Mouse (Mus musculus): ENCODE results near the gene Cd63. TPM values are rescaled to one million over a fixed set of nuclear protein-coding genes. Genes with fewer than 3 reads are reported as not detected.

Cd63 gene
- total and polyA plus RNA-seq, 3 experiments = not detected

DNA sequence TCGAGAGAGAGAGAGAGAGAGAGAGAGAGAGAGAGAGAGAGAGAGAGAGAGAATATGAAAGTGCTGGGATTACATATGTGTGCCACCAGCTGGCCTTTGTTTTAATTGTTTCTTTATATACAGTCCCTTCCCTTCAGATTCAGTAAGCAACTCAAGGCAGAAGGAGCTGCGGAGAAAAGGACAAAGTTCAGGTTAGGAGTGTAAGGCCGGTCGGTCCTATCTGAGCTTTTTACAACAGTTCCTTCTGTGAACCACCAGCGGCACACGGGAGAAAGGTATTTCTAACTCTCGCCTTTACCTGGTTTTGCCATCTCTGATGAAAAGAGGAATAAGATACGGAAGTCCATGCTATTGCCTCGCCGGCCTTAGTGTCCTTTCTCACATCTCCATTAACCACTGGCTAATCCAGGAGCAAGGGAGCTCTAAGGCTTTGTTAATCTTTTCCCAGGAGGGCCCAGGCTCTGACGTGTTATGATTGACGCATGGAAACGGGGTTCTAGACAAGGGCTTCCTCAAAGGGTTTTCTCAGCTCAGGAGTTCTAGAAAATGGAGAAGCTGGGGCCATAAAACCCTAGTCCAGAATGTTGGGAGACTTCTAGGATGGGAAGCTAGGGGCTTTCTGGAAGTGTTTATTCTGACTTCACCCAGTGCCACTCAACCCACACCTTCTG lies 8.1 kb downstream of the Cd63 start:
- Histone ChIP-seq H3K36me3 (replicated peaks in 1 of 2; ENCODE audit: control insufficient read depth in 1 of 2, insufficient read depth in 1 of 2, low read length in 1 of 2) (no peaks in the 10 kb centered on the region), H3K79me2 (replicated peaks; ENCODE audit: control insufficient read depth, extremely low read depth, insufficient read depth, poor library complexity, severe bottlenecking) (no peaks in the 10 kb centered on the region), H3K27me3 (replicated peaks) (peaks cover 2% of the 10 kb centered on the region), H3K4me1 (ENCODE audit: control insufficient read depth in 1 of 2, insufficient read depth in 2 of 2) (peaks cover 0 to 3% of the 10 kb centered on the region in 2 experiments; a peak in 1 of 4 replicates), H3K9ac (ENCODE audit: insufficient read depth, low read depth) (no peak overlapping the region), H3K4me3 (replicated peaks in 1 of 3; ENCODE audit: low read depth in 2 of 3, low read length in 2 of 3, poor library complexity in 1 of 3) (no peak overlapping the region), H3K4me2 (ENCODE audit: insufficient read depth, low read depth, poor library complexity, severe bottlenecking) (no peak overlapping the region), H3K9me3 (replicated peaks; ENCODE audit: low read length) (no peaks in the 10 kb centered on the region), H3K27ac (ENCODE audit: insufficient read depth, low read depth) (no peak overlapping the region)
- dilution Hi-C loops (cut with MboI; ENCODE audit: extremely low pct_ligation_motif_present, extremely low pct_unique_long_range_greater_than_20kb, low sequenced_read_pairs) = no loop called here
- TF ChIP-seq TCF12 (IDR thresholded peaks at IDR 0.05; ENCODE audit: low read depth, low read length) (no peak), E2F4 (IDR thresholded peaks at IDR 0.05; ENCODE audit: insufficient replicate concordance, low read depth, low read length) (no peak), MAX (IDR thresholded peaks at IDR 0.05; ENCODE audit: low read length) (no peak), ELF1 (IDR thresholded peaks at IDR 0.05; ENCODE audit: low read depth, low read length) (no peak), UBTF (IDR thresholded peaks at IDR 0.05; ENCODE audit: low read depth, low read length) (no peak), MEF2A (IDR thresholded peaks at IDR 0.05; ENCODE audit: borderline replicate concordance, low read depth, low read length) (no peak)
- DNase-seq (ENCODE audit: extremely low read depth) = no peak
- in situ Hi-C loops (cut with MboI; ENCODE audit: low pct_ligation_motif_present, low pct_unique_long_range_greater_than_20kb, low sequenced_read_pairs) = no loop called here

DNA sequence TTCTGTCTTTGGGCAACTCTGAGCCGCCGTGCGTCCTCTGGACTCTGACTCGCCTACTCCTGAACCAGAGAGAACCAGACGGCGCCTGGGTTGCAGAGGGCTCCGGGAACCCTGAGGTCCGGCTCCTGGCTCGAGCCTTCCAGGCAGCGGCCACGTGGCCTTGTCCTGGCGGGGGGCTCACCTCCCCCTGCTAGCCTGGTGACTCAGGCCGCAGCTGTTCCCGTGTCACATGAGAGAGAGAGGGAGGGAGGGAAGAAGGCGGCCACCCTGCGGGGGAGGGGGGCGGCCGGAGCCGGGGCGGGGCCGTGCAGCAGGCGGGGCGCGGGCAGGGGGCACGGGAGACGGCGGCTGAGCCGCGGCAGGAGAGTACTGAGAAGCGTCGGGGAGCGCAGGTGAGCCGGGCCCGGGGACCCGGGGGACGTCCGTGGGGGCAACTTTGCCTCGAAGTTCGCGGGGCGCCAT lies 8.8 kb downstream of the Cd63 start:
- Histone ChIP-seq H3K9ac (ENCODE audit: insufficient read depth, low read depth) (no peak overlapping the region), H3K9me3 (replicated peaks; ENCODE audit: low read length) (no peaks in the 10 kb centered on the region)
- no peak for DNase-seq (ENCODE audit: extremely low read depth)

DNA sequence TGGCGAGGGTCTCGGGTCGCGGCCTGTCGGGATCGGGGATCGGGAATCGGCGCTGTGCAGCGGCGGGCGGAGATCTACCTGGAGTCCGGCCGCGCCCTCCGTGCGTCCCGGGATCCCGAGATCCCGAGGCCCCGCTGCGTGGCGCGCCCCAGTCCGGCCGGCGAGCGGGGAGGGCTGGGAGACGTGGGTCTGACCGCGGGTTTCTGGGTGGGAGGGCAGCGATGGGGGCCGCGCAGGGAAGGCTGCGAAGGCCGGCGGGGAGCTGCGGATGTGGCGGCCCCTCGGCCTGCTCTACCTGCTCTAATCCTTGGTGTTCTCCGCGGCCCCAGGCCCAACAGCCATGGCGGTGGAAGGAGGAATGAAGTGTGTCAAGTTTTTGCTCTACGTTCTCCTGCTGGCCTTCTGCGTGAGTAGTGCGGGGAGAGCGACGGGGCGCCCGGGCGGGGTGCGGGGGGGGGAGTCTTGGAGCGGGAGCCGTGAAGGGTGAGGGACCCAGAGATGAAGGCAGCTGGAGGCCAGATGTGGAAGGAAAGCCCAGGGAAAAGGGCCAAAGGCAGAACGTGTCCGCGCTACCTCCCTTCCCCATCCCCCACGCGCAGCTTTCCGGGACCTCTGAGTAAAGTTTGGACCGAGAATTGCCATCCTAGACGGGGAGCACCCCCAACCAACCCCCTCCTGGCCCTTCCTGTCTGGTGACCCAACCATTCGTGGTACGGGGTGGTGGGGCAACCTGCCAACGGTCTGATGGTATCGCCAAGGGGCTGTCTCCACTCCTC lies 9.5 kb downstream of the Cd63 start:
- Histone ChIP-seq H3K4me3 (replicated peaks in 1 of 3; ENCODE audit: low read depth in 2 of 3, low read length in 2 of 3, poor library complexity in 1 of 3) (no peak overlapping the region), H3K36me3 (replicated peaks in 1 of 2; ENCODE audit: control insufficient read depth in 1 of 2, insufficient read depth in 1 of 2, low read length in 1 of 2) (no peaks in the 10 kb centered on the region), H3K4me2 (ENCODE audit: insufficient read depth, low read depth, poor library complexity, severe bottlenecking) (no peak overlapping the region), H3K9me3 (replicated peaks; ENCODE audit: low read length) (no peaks in the 10 kb centered on the region), H3K27me3 (replicated peaks) (peaks cover 2% of the 10 kb centered on the region), H3K27ac (ENCODE audit: insufficient read depth, low read depth) (no peak overlapping the region), H3K79me2 (replicated peaks; ENCODE audit: control insufficient read depth, extremely low read depth, insufficient read depth, poor library complexity, severe bottlenecking) (no peaks in the 10 kb centered on the region), H3K4me1 (ENCODE audit: control insufficient read depth in 1 of 2, insufficient read depth in 2 of 2) (peaks cover 0 to 3% of the 10 kb centered on the region in 2 experiments; a peak in 1 of 4 replicates), H3K9ac (ENCODE audit: insufficient read depth, low read depth) (no peak overlapping the region)
- dilution Hi-C loops (cut with MboI; ENCODE audit: extremely low pct_ligation_motif_present, extremely low pct_unique_long_range_greater_than_20kb, low sequenced_read_pairs) = no loop called here
- DNase-seq (ENCODE audit: extremely low read depth) = no peak
- in situ Hi-C loops (cut with MboI; ENCODE audit: low pct_ligation_motif_present, low pct_unique_long_range_greater_than_20kb, low sequenced_read_pairs) = no loop called here
- no peak for TF ChIP-seq MYC (IDR thresholded peaks at IDR 0.05; ENCODE audit: low read depth, low read length)
- TF ChIP-seq KAT2A (IDR thresholded peaks at IDR 0.05; ENCODE audit: insufficient replicate concordance, low read length) = no peak
- TF ChIP-seq SMC3 (IDR thresholded peaks at IDR 0.05; ENCODE audit: low read depth, low read length) = no peak
- TF ChIP-seq RAD21 (IDR thresholded peaks at IDR 0.05; ENCODE audit: low read depth, low read length) = no peak
- TF ChIP-seq IRF4 (IDR thresholded peaks at IDR 0.05; ENCODE audit: low read depth, low read length) = no peak
- no peak for TF ChIP-seq ELF1 (IDR thresholded peaks at IDR 0.05; ENCODE audit: low read depth, low read length)
- TF ChIP-seq HCFC1 (IDR thresholded peaks at IDR 0.05; ENCODE audit: low read depth, low read length) = no peak
- TF ChIP-seq EP300 (IDR thresholded peaks at IDR 0.05; ENCODE audit: low read length) = no peak
- TF ChIP-seq MAZ (IDR thresholded peaks at IDR 0.05; ENCODE audit: low read depth, low read length) = no peak
- TF ChIP-seq MEF2A (IDR thresholded peaks at IDR 0.05; ENCODE audit: borderline replicate concordance, low read depth, low read length) = no peak
- TF ChIP-seq PAX5 (IDR thresholded peaks at IDR 0.05; ENCODE audit: low read length) = no peak
- no peak for TF ChIP-seq ZMIZ1 (IDR thresholded peaks at IDR 0.05; ENCODE audit: low read depth, low read length)
- TF ChIP-seq GABPA (IDR thresholded peaks at IDR 0.05; ENCODE audit: insufficient replicate concordance, low read depth, low read length) = no peak
- no peak for TF ChIP-seq BHLHE40 (IDR thresholded peaks at IDR 0.05; ENCODE audit: low read depth, low read length)
- no peak for TF ChIP-seq USF1 (IDR thresholded peaks at IDR 0.05; ENCODE audit: low read depth, low read length)
- no peak for TF ChIP-seq CHD1 (IDR thresholded peaks at IDR 0.05; ENCODE audit: low read depth, low read length)

More for the DNA sequence above, 8.8 kb downstream of the Cd63 start:
- Histone ChIP-seq H3K4me3 (replicated peaks in 1 of 3; ENCODE audit: low read depth in 2 of 3, low read length in 2 of 3, poor library complexity in 1 of 3) (no peak overlapping the region), H3K4me2 (ENCODE audit: insufficient read depth, low read depth, poor library complexity, severe bottlenecking) (no peak overlapping the region), H3K27ac (ENCODE audit: insufficient read depth, low read depth) (no peak overlapping the region), H3K36me3 (replicated peaks in 1 of 2; ENCODE audit: control insufficient read depth in 1 of 2, insufficient read depth in 1 of 2, low read length in 1 of 2) (no peaks in the 10 kb centered on the region), H3K79me2 (replicated peaks; ENCODE audit: control insufficient read depth, extremely low read depth, insufficient read depth, poor library complexity, severe bottlenecking) (no peaks in the 10 kb centered on the region), H3K27me3 (replicated peaks) (peaks cover 2% of the 10 kb centered on the region), H3K4me1 (ENCODE audit: control insufficient read depth in 1 of 2, insufficient read depth in 2 of 2) (peaks cover 0 to 3% of the 10 kb centered on the region in 2 experiments; a peak in 1 of 4 replicates)
- in situ Hi-C loops (cut with MboI; ENCODE audit: low pct_ligation_motif_present, low pct_unique_long_range_greater_than_20kb, low sequenced_read_pairs) = no loop called here
- dilution Hi-C loops (cut with MboI; ENCODE audit: extremely low pct_ligation_motif_present, extremely low pct_unique_long_range_greater_than_20kb, low sequenced_read_pairs) = no loop called here
- TF ChIP-seq ZMIZ1 (IDR thresholded peaks at IDR 0.05; ENCODE audit: low read depth, low read length) (no peak), MAX (IDR thresholded peaks at IDR 0.05; ENCODE audit: low read length) (no peak), USF2 (conservative IDR thresholded peaks at IDR 0.05; ENCODE audit: low read depth, low read length) (no peak)
